Mouse (Mus musculus) liver, embryonic 16.5 days (tissue): Measurements from ENCODE around the gene Cdon. TPM values are rescaled to one million over a fixed set of nuclear protein-coding genes. Genes with fewer than 3 reads are reported as not detected.

Experiments
- ATAC-seq: fragments of 200-750 bp; cut with Nextera tagmentation; 2 replicates; pipeline ENCODE4 v1.8.0; 2017; ENCODE audit warnings: low read depth, mild to moderate bottlenecking, moderate number of reproducible peaks, moderate library complexity
- H3K27ac ChIP-seq: fragments of 300-500 bp; sonication (generic); 2 replicates; pipeline ENCODE4 v1.5.1; 2014; ENCODE audit warnings: mild to moderate bottlenecking, low read length
- H3K27me3 ChIP-seq: fragments of 300-500 bp; sonication (generic); 2 replicates; pipeline ENCODE4 v1.6.1; 2014; ENCODE audit warnings: low read depth, low read length, mixed read lengths; ENCODE audit not compliant: control insufficient read depth, insufficient read depth
- H3K36me3 ChIP-seq: fragments of 300-500 bp; sonication (generic); 2 replicates; pipeline ENCODE4 v1.6.1; 2014; ENCODE audit warnings: mild to moderate bottlenecking; ENCODE audit not compliant: control insufficient read depth, insufficient read depth
- H3K4me1 ChIP-seq: fragments of 300-500 bp; sonication (generic); 2 replicates; pipeline ENCODE4 v1.6.1; 2014; ENCODE audit warnings: low read depth, low read length, mixed read lengths; ENCODE audit not compliant: control insufficient read depth
- H3K4me2 ChIP-seq: fragments of 300-500 bp; sonication (generic); 2 replicates; pipeline ENCODE4 v1.6.1; 2014; ENCODE audit warnings: low read depth, low read length, mixed read lengths
- H3K4me3 ChIP-seq: fragments of 300-500 bp; sonication (generic); 2 replicates; pipeline ENCODE4 v1.5.1; 2014; ENCODE audit warnings: low read depth, mild to moderate bottlenecking, low read length
- H3K9ac ChIP-seq: fragments of 300-500 bp; sonication (generic); 2 replicates; pipeline ENCODE4 v1.6.1; 2014; ENCODE audit warnings: low read depth, low read length
- H3K9me3 ChIP-seq: fragments of 300-500 bp; sonication (generic); replicated peaks from 2 replicates; pipeline ENCODE4 v1.6.1; 2016; ENCODE audit warnings: low read length; ENCODE audit not compliant: control insufficient read depth
- WGBS: fragments of 180-500 bp; shearing (Covaris S2); extraction: QIAGEN DNeasy Blood & Tissue Kit; methylation state at CpG from one replicate; pipeline ENCODE4 v1.1.7; 2014; ENCODE audit not compliant: insufficient replicate concordance; 5-methylcytosine and 5-hydroxymethylcytosine counted together
- polyA plus RNA-seq: library from polyadenylated mRNA; unstranded; fragments of >200 nt; fragmentation: Nextera tagmentation; extraction: Ambion mirVana; gene quantifications from 2 replicates; pipeline ENCODE4 v1.2.1, GENCODE M21; 2015

Cdon gene
- polyA plus RNA-seq, 1 experiment from 2014 or later: 0.30 TPM

- 4% methylated on average over 6 of the region's 6 CpGs for WGBS
- Histone ChIP-seq H3K4me3 (no peak overlapping the region), H3K9me3 (no peaks in the 10 kb centered on the region), H3K9ac (no peak overlapping the region), H3K4me1 (no peaks in the 10 kb centered on the region), H3K36me3 (no peaks in the 10 kb centered on the region), H3K27me3 (no peaks in the 10 kb centered on the region), H3K4me2 (no peak overlapping the region), H3K27ac (no peak overlapping the region)
- ATAC-seq: peak; percentile 27; the same call in 1 of the 2 replicates
Observed at GRCm38 (mm10) chr9:35541488-35541887, 120.6 kb downstream of the Cdon start.

GRCm38 (mm10) chr9:35541941-35542340, 121.0 kb downstream of the Cdon start:
- no peaks in the 10 kb centered on the region for H3K36me3 ChIP-seq
- ATAC-seq: no peak
- H3K4me3 ChIP-seq: no peak overlapping the region
- H3K9ac ChIP-seq: no peak overlapping the region
- no peak overlapping the region for H3K27ac ChIP-seq
- no peaks in the 10 kb centered on the region for H3K9me3 ChIP-seq
- no peaks in the 10 kb centered on the region for H3K27me3 ChIP-seq
- H3K4me1 ChIP-seq: no peaks in the 10 kb centered on the region
- no peak overlapping the region for H3K4me2 ChIP-seq
- WGBS: 51% methylated on average over 6 of the region's 6 CpGs

DNA sequence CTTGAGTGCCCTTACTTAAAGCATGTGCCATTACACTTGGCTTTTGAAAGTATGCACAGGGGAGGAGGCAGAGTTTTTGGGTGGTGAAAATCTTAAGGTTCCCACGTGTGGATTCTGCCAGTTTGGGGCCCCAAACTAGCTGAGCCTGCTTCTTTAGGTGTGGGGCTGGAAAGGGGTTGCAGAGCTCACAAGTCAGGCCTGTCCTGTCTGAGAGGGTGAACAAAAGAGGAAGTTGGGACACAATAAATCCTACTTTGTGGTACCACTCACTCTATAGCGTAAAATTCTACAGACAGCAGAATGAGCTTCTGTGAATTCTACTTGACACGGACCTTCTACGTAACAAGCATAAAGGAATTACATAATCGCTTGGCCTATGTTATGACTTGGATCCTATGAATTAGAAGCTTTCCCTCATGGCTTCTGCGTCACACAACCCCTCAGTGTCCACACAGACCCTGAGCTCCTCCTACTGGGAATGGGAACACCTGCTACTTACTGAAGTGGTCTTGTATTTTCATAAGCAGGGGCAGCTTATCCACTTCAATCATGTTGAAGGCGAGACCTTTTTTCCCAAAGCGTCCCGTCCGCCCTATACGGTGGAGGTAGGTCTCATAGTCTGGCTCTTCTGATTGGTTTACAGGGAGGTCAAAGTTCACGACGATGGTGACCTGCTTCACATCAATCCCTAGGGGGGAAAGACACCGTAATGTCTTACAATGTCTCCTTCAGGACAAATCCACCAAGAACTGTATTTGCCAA, 122.4 kb downstream of the Cdon start:
- H3K9me3 ChIP-seq: no peaks in the 10 kb centered on the region
- no peak overlapping the region for H3K4me2 ChIP-seq
- no peak for ATAC-seq
- no peak overlapping the region for H3K27ac ChIP-seq
- H3K36me3 ChIP-seq: no peaks in the 10 kb centered on the region
- no peaks in the 10 kb centered on the region for H3K27me3 ChIP-seq
- H3K4me1 ChIP-seq: no peaks in the 10 kb centered on the region
- H3K9ac ChIP-seq: no peak overlapping the region
- WGBS: 63% methylated on average over 14 of the region's 14 CpGs
- H3K4me3 ChIP-seq: no peak overlapping the region

- no peak overlapping the region for H3K4me3 ChIP-seq
- H3K4me1 ChIP-seq: no peaks in the 10 kb centered on the region
- H3K27ac ChIP-seq: no peak overlapping the region
- H3K4me2 ChIP-seq: no peak overlapping the region
- no peaks in the 10 kb centered on the region for H3K27me3 ChIP-seq
- H3K36me3 ChIP-seq: no peaks in the 10 kb centered on the region
- no peak overlapping the region for H3K9ac ChIP-seq
- 68% methylated on average over 2 of the region's 2 CpGs for WGBS
- H3K9me3 ChIP-seq: no peaks in the 10 kb centered on the region
- ATAC-seq: no peak
Observed at GRCm38 (mm10) chr9:35544666-35545065, 123.7 kb downstream of the Cdon start.

DNA sequence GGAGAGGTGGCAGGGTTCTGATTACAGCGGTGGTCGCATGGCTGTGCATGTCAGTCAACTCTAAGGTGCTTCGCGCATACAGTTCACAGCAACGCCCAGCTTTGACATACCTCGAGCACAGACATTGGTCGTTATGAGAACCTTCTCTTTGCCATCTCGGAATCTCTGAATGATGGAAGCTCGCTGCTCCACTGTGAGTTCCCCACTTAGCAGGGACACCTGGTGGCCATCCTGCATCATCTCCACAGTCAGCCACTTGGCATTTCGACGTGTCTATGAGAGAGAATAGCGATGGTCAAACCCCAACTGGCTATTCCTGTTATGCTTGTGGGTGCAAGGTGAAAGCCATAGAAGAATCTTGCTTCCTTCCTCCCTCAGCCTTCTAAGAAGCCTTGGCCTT, 124.8 kb downstream of the Cdon start:
- 62% methylated on average over 12 of the region's 12 CpGs for WGBS
- no peak overlapping the region for H3K4me3 ChIP-seq
- H3K36me3 ChIP-seq: no peaks in the 10 kb centered on the region
- no peak overlapping the region for H3K9ac ChIP-seq
- no peak for ATAC-seq
- no peaks in the 10 kb centered on the region for H3K9me3 ChIP-seq
- H3K4me2 ChIP-seq: no peak overlapping the region
- no peak overlapping the region for H3K27ac ChIP-seq
- no peaks in the 10 kb centered on the region for H3K27me3 ChIP-seq
- no peaks in the 10 kb centered on the region for H3K4me1 ChIP-seq

DNA sequence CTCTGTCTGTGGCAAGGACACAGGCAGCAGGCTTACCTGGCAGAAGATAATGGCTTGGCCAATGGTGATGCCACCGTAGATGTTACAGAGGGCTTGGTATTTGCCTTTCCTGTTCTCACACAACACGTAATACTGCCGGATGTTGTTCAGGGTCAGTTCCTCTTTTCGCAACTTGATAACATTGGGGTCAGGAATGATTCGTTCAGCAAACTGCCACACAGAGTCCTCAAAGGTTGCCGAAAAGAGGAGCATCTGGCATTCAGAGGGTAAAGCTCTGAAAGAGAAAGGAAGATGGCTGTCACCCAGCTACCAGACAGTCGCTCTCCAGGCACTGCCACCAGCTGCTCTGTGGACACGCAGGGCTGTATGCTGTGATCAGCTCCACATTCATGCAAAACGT, 125.8 kb downstream of the Cdon start:
- 8% methylated on average over 9 of the region's 9 CpGs for WGBS
- Histone ChIP-seq H3K36me3 (no peaks in the 10 kb centered on the region), H3K9me3 (no peaks in the 10 kb centered on the region), H3K9ac (no peak overlapping the region), H3K27ac (no peak overlapping the region), H3K4me1 (no peaks in the 10 kb centered on the region), H3K4me2 (0 out of 2 replicates have a peak overlapping the region, but pooled peaks have one; percentile 2), H3K27me3 (no peaks in the 10 kb centered on the region), H3K4me3 (no peak overlapping the region)
- ATAC-seq: no peak

- 57% methylated on average over 9 of the region's 9 CpGs for WGBS
- no peaks in the 10 kb centered on the region for H3K9me3 ChIP-seq
Observed at GRCm38 (mm10) chr9:35548455-35548854, 127.5 kb downstream of the Cdon start.

GRCm38 (mm10) chr9:35556494-35557102, 135.7 kb downstream of the Cdon start:
- H3K4me3 ChIP-seq: no peak overlapping the region
- no peaks in the 10 kb centered on the region for H3K9me3 ChIP-seq
- WGBS: 50% methylated on average over 12 of the region's 12 CpGs
- H3K36me3 ChIP-seq: peaks cover 5% of the 10 kb centered on the region
- no peak for ATAC-seq
- H3K4me1 ChIP-seq: peaks cover 12% of the 10 kb centered on the region
- peaks cover 31% of the 10 kb centered on the region for H3K27me3 ChIP-seq
- no peak overlapping the region for H3K27ac ChIP-seq
- H3K4me2 ChIP-seq: no peak overlapping the region
- H3K9ac ChIP-seq: no peak overlapping the region

More at GRCm38 (mm10) chr9:35548455-35548854, 127.5 kb downstream of the Cdon start:
- Histone ChIP-seq H3K4me3 (no peak overlapping the region), H3K36me3 (no peaks in the 10 kb centered on the region), H3K27me3 (no peaks in the 10 kb centered on the region), H3K4me1 (no peaks in the 10 kb centered on the region), H3K27ac (no peak overlapping the region), H3K4me2 (no peak overlapping the region), H3K9ac (no peak overlapping the region)
- no peak for ATAC-seq
